Mouse (Mus musculus) testis, adult 2 months (tissue): ENCODE results near the gene Tpm1. TPM values are rescaled to one million over a fixed set of nuclear protein-coding genes. Genes with fewer than 3 reads are reported as not detected.

ENCODE experiments used
- H3K27ac ChIP-seq: fragments of 200-500 bp; 2 replicates; pipeline ENCODE4 v1.5.1; 2012; ENCODE audit warnings: low read depth, low read length; ENCODE audit not compliant: control insufficient read depth, insufficient read depth
- H3K27me3 ChIP-seq: fragments of 200-500 bp; 2 replicates; pipeline ENCODE4 v1.6.1; 2012; ENCODE audit warnings: mild to moderate bottlenecking, low read length, moderate library complexity; ENCODE audit not compliant: control insufficient read depth, insufficient read depth
- H3K36me3 ChIP-seq: fragments of 200-500 bp; 2 replicates; pipeline ENCODE4 v1.6.1; 2012; ENCODE audit warnings: mild to moderate bottlenecking, low read length; ENCODE audit not compliant: control insufficient read depth, insufficient read depth
- H3K4me1 ChIP-seq: fragments of 200-500 bp; 2 replicates; pipeline ENCODE4 v1.6.1; 2012; ENCODE audit warnings: low read length; ENCODE audit not compliant: control insufficient read depth, insufficient read depth
- H3K4me3 ChIP-seq: fragments of 200-500 bp; 2 replicates; pipeline ENCODE4 v1.5.1; 2012; ENCODE audit warnings: low read depth, mild to moderate bottlenecking, low read length, moderate library complexity, mixed read lengths; ENCODE audit not compliant: control insufficient read depth
- CTCF ChIP-seq: fragments of 200-500 bp; IDR thresholded peaks from 2 replicates; pipeline ENCODE4 v1.5.1; 2012; ENCODE audit warnings: low read depth, mild to moderate bottlenecking, inconsistent platforms, low read length, moderate library complexity; ENCODE audit not compliant: control insufficient read depth, insufficient read depth, insufficient replicate concordance
- POLR2A ChIP-seq: fragments of 200-500 bp; IDR thresholded peaks from 2 replicates; pipeline ENCODE4 v1.6.1; 2012; ENCODE audit warnings: low read depth, mild to moderate bottlenecking, inconsistent platforms, low read length, moderate library complexity; ENCODE audit not compliant: control insufficient read depth
- polyA plus RNA-seq: library from polyadenylated mRNA; depleted of rRNA; stranded (reverse); fragments of >200 nt; gene quantifications from 2 replicates; pipeline ENCODE4 v1.2.3, GENCODE M21; 2012; rRNA removed

Gene Tpm1
- polyA plus RNA-seq, 1 experiment = 17.0 TPM

- no peak for TF ChIP-seq POLR2A
- TF ChIP-seq CTCF = peak; percentile 59; the same call in 1 of the 2 replicates
- Histone ChIP-seq H3K4me3 (no peak overlapping the region), H3K4me1 (peaks cover 2% of the 10 kb centered on the region; the same call in 1 of the 2 replicates), H3K36me3 (no peaks in the 10 kb centered on the region), H3K27ac (no peak overlapping the region), H3K27me3 (no peaks in the 10 kb centered on the region)
These were observed 68.7 kb downstream of the Tpm1 start for GRCm38 (mm10) chr9:66980458-66980857.

GRCm38 (mm10) chr9:66978468-66978867 is 70.7 kb downstream of the Tpm1 start:
- TF ChIP-seq CTCF (no peak), POLR2A (no peak)
- Histone ChIP-seq H3K27ac (no peak overlapping the region), H3K4me3 (no peak overlapping the region), H3K36me3 (no peaks in the 10 kb centered on the region), H3K4me1 (peaks cover 2% of the 10 kb centered on the region; the same call in 1 of the 2 replicates), H3K27me3 (no peaks in the 10 kb centered on the region)

- TF ChIP-seq POLR2A = no peak
- no peak for TF ChIP-seq CTCF
- Histone ChIP-seq H3K4me3 (no peak overlapping the region), H3K27ac (no peak overlapping the region), H3K4me1 (peaks cover 2% of the 10 kb centered on the region; the same call in 1 of the 2 replicates), H3K27me3 (no peaks in the 10 kb centered on the region), H3K36me3 (no peaks in the 10 kb centered on the region)
These were observed 71.2 kb downstream of the Tpm1 start for GRCm38 (mm10) chr9:66977982-66978381.

- no peak for TF ChIP-seq CTCF
- TF ChIP-seq POLR2A = no peak
- H3K27ac ChIP-seq = no peak overlapping the region
- H3K4me1 ChIP-seq = peaks cover 2% of the 10 kb centered on the region; the same call in 1 of the 2 replicates
- H3K27me3 ChIP-seq = no peaks in the 10 kb centered on the region
- H3K36me3 ChIP-seq = no peaks in the 10 kb centered on the region
- no peak overlapping the region for H3K4me3 ChIP-seq
These were observed 72.1 kb downstream of the Tpm1 start for GRCm38 (mm10) chr9:66977121-66977520.

- Histone ChIP-seq H3K36me3 (no peaks in the 10 kb centered on the region; the same call in 1 of the 2 replicates), H3K27ac (peak within 1 kb of the TSS; percentile 41), H3K4me3 (peak within 1 kb of the TSS; percentile 86), H3K4me1 (peaks cover 2% of the 10 kb centered on the region; the same call in 1 of the 2 replicates), H3K27me3 (no peaks in the 10 kb centered on the region)
- TF ChIP-seq CTCF (no peak), POLR2A (peak; percentile 48; the same call in 1 of the 2 replicates)
These were observed 74.0 kb downstream of the Tpm1 start, which contains the start of gene Lactb for GRCm38 (mm10) chr9:66975239-66975645. TSS of gene Lactb (minus strand) at chr9:66975484.

- Histone ChIP-seq H3K4me3 (peak overlapping the region; percentile 86), H3K4me1 (peaks cover 2% of the 10 kb centered on the region; the same call in 1 of the 2 replicates), H3K36me3 (no peaks in the 10 kb centered on the region; the same call in 1 of the 2 replicates), H3K27me3 (no peaks in the 10 kb centered on the region), H3K27ac (peak overlapping the region; percentile 41)
- TF ChIP-seq POLR2A (no peak), CTCF (no peak)
These were observed 74.4 kb downstream of the Tpm1 start for GRCm38 (mm10) chr9:66974721-66975225.

Other genes starting within 250 kb of the Tpm1 start
- gene Aph1c, start 214.7 kb downstream of the Tpm1 start, polyA plus RNA-seq = 7.3 and 10.2 TPM in 2 replicates
- gene Rab8b, start 129.7 kb downstream of the Tpm1 start, polyA plus RNA-seq = 8.6 and 10.9 TPM in 2 replicates
- gene Rps27l, start 103.3 kb downstream of the Tpm1 start, polyA plus RNA-seq = 61.0 and 75.7 TPM in 2 replicates
- 3.9 and 5.2 TPM in 2 replicates for gene Lactb, start 73.9 kb downstream of the Tpm1 start, polyA plus RNA-seq